Mouse (Mus musculus): ENCODE measurements around the gene Slc35f6.

Gene Slc35f6

GRCm38 (mm10) chr5:30616644-30617043 is 31.1 kb upstream of the Slc35f6 start:
- 0 out of 2 replicates have a peak overlapping the region, but pooled peaks have one; percentile 17 for H3K4me3 ChIP-seq (replicated peaks; ENCODE audit: low read length)
- peaks cover 79% of the 10 kb centered on the region for H3K4me1 ChIP-seq (replicated peaks; ENCODE audit: low read depth, low read length)
- no peaks in the 10 kb centered on the region for H3K9me3 ChIP-seq (ENCODE audit: low read length)
- H3K36me3 ChIP-seq (ENCODE audit: insufficient read depth, low read length), result no peaks in the 10 kb centered on the region
- peaks cover 32% of the 10 kb centered on the region for H3K27me3 ChIP-seq (ENCODE audit: insufficient read depth, low read length)
- TF ChIP-seq POU5F1 (IDR thresholded peaks at IDR 0.05; ENCODE audit: borderline replicate concordance, low read length) (no peak), NANOG (IDR thresholded peaks at IDR 0.05; ENCODE audit: borderline replicate concordance, low read length) (no peak), CTCF (conservative IDR thresholded peaks at IDR 0.05; ENCODE audit: low read length) (no peak)

GRCm38 (mm10) chr5:30617357-30617756 is 30.4 kb upstream of the Slc35f6 start:
- Histone ChIP-seq H3K27me3 (ENCODE audit: insufficient read depth, low read length) (peaks cover 39% of the 10 kb centered on the region), H3K36me3 (ENCODE audit: insufficient read depth, low read length) (no peaks in the 10 kb centered on the region), H3K4me3 (replicated peaks; ENCODE audit: low read length) (0 out of 2 replicates have a peak overlapping the region, but pooled peaks have one; percentile 26), H3K4me1 (replicated peaks; ENCODE audit: low read depth, low read length) (peaks cover 81% of the 10 kb centered on the region), H3K9me3 (ENCODE audit: low read length) (no peaks in the 10 kb centered on the region)
- no peak for TF ChIP-seq POU5F1 (IDR thresholded peaks at IDR 0.05; ENCODE audit: borderline replicate concordance, low read length)
- TF ChIP-seq CTCF (conservative IDR thresholded peaks at IDR 0.05; ENCODE audit: low read length), result no peak
- no peak for TF ChIP-seq NANOG (IDR thresholded peaks at IDR 0.05; ENCODE audit: borderline replicate concordance, low read length)

- H3K9me3 ChIP-seq (ENCODE audit: low read length), result no peaks in the 10 kb centered on the region
- no peaks in the 10 kb centered on the region for H3K36me3 ChIP-seq (ENCODE audit: insufficient read depth, low read length)
- TF ChIP-seq NANOG (IDR thresholded peaks at IDR 0.05; ENCODE audit: borderline replicate concordance, low read length) (no peak), POU5F1 (IDR thresholded peaks at IDR 0.05; ENCODE audit: borderline replicate concordance, low read length) (no peak), CTCF (conservative IDR thresholded peaks at IDR 0.05; ENCODE audit: low read length) (no peak)
Observed at GRCm38 (mm10) chr5:30617851-30618250, 29.9 kb upstream of the Slc35f6 start.

GRCm38 (mm10) chr5:30618376-30619003 is 29.2 kb upstream of the Slc35f6 start:
- H3K4me1 ChIP-seq (replicated peaks; ENCODE audit: low read depth, low read length), result peaks cover 79% of the 10 kb centered on the region
- TF ChIP-seq NANOG (IDR thresholded peaks at IDR 0.05; ENCODE audit: borderline replicate concordance, low read length) (no peak), CTCF (conservative IDR thresholded peaks at IDR 0.05; ENCODE audit: low read length) (no peak), POU5F1 (IDR thresholded peaks at IDR 0.05; ENCODE audit: borderline replicate concordance, low read length) (no peak)
- H3K4me3 ChIP-seq (replicated peaks; ENCODE audit: low read length), result no peak overlapping the region
- H3K36me3 ChIP-seq (ENCODE audit: insufficient read depth, low read length), result no peaks in the 10 kb centered on the region
- no peaks in the 10 kb centered on the region for H3K9me3 ChIP-seq (ENCODE audit: low read length)
- H3K27me3 ChIP-seq (ENCODE audit: insufficient read depth, low read length), result peaks cover 50% of the 10 kb centered on the region

More at GRCm38 (mm10) chr5:30617851-30618250, 29.9 kb upstream of the Slc35f6 start:
- Histone ChIP-seq H3K4me3 (replicated peaks; ENCODE audit: low read length) (0 out of 2 replicates have a peak overlapping the region, but pooled peaks have one; percentile 26), H3K27me3 (ENCODE audit: insufficient read depth, low read length) (peaks cover 44% of the 10 kb centered on the region), H3K4me1 (replicated peaks; ENCODE audit: low read depth, low read length) (peaks cover 81% of the 10 kb centered on the region)

- Histone ChIP-seq H3K4me3 (replicated peaks; ENCODE audit: low read length) (no peak overlapping the region), H3K36me3 (ENCODE audit: insufficient read depth, low read length) (no peaks in the 10 kb centered on the region), H3K9me3 (ENCODE audit: low read length) (no peaks in the 10 kb centered on the region), H3K4me1 (replicated peaks; ENCODE audit: low read depth, low read length) (peaks cover 71% of the 10 kb centered on the region), H3K27me3 (ENCODE audit: insufficient read depth, low read length) (peaks cover 56% of the 10 kb centered on the region)
- TF ChIP-seq NANOG (IDR thresholded peaks at IDR 0.05; ENCODE audit: borderline replicate concordance, low read length) (no peak), CTCF (conservative IDR thresholded peaks at IDR 0.05; ENCODE audit: low read length) (no peak), POU5F1 (IDR thresholded peaks at IDR 0.05; ENCODE audit: borderline replicate concordance, low read length) (no peak)
Observed at GRCm38 (mm10) chr5:30619211-30619610, 28.5 kb upstream of the Slc35f6 start.

- Histone ChIP-seq H3K4me1 (replicated peaks; ENCODE audit: low read depth, low read length) (peaks cover 58% of the 10 kb centered on the region), H3K36me3 (ENCODE audit: insufficient read depth, low read length) (no peaks in the 10 kb centered on the region), H3K4me3 (replicated peaks; ENCODE audit: low read length) (no peak overlapping the region), H3K9me3 (ENCODE audit: low read length) (no peaks in the 10 kb centered on the region), H3K27me3 (ENCODE audit: insufficient read depth, low read length) (peaks cover 69% of the 10 kb centered on the region)
- TF ChIP-seq POU5F1 (IDR thresholded peaks at IDR 0.05; ENCODE audit: borderline replicate concordance, low read length) (no peak), NANOG (IDR thresholded peaks at IDR 0.05; ENCODE audit: borderline replicate concordance, low read length) (no peak), CTCF (conservative IDR thresholded peaks at IDR 0.05; ENCODE audit: low read length) (no peak)
Observed at GRCm38 (mm10) chr5:30620567-30620966, 27.2 kb upstream of the Slc35f6 start.

GRCm38 (mm10) chr5:30621211-30621790 is 26.4 kb upstream of the Slc35f6 start:
- TF ChIP-seq POU5F1 (IDR thresholded peaks at IDR 0.05; ENCODE audit: borderline replicate concordance, low read length) (no peak), NANOG (IDR thresholded peaks at IDR 0.05; ENCODE audit: borderline replicate concordance, low read length) (no peak), CTCF (conservative IDR thresholded peaks at IDR 0.05; ENCODE audit: low read length) (no peak)
- Histone ChIP-seq H3K27me3 (ENCODE audit: insufficient read depth, low read length) (peaks cover 73% of the 10 kb centered on the region), H3K36me3 (ENCODE audit: insufficient read depth, low read length) (no peaks in the 10 kb centered on the region), H3K4me1 (replicated peaks; ENCODE audit: low read depth, low read length) (peaks cover 51% of the 10 kb centered on the region), H3K4me3 (replicated peaks; ENCODE audit: low read length) (peak overlapping the region; percentile 66; the same call in 1 of the 2 replicates), H3K9me3 (ENCODE audit: low read length) (no peaks in the 10 kb centered on the region)

GRCm38 (mm10) chr5:30621844-30622176 is 25.9 kb upstream of the Slc35f6 start:
- Histone ChIP-seq H3K36me3 (ENCODE audit: insufficient read depth, low read length) (no peaks in the 10 kb centered on the region), H3K27me3 (ENCODE audit: insufficient read depth, low read length) (peaks cover 78% of the 10 kb centered on the region), H3K4me1 (replicated peaks; ENCODE audit: low read depth, low read length) (peaks cover 45% of the 10 kb centered on the region), H3K4me3 (replicated peaks; ENCODE audit: low read length) (peak overlapping the region; percentile 66), H3K9me3 (ENCODE audit: low read length) (no peaks in the 10 kb centered on the region)
- TF ChIP-seq CTCF (conservative IDR thresholded peaks at IDR 0.05; ENCODE audit: low read length) (no peak), POU5F1 (IDR thresholded peaks at IDR 0.05; ENCODE audit: borderline replicate concordance, low read length) (no peak), NANOG (IDR thresholded peaks at IDR 0.05; ENCODE audit: borderline replicate concordance, low read length) (no peak)
